Mouse (Mus musculus): Measurements from ENCODE around the gene Krtap4-2.
"Not testable (repeated sequence)": the region's sequence is repeated elsewhere in the genome, so short reads cannot be mapped to it uniquely, and the experiment has no call there.

Gene Krtap4-2

DNA sequence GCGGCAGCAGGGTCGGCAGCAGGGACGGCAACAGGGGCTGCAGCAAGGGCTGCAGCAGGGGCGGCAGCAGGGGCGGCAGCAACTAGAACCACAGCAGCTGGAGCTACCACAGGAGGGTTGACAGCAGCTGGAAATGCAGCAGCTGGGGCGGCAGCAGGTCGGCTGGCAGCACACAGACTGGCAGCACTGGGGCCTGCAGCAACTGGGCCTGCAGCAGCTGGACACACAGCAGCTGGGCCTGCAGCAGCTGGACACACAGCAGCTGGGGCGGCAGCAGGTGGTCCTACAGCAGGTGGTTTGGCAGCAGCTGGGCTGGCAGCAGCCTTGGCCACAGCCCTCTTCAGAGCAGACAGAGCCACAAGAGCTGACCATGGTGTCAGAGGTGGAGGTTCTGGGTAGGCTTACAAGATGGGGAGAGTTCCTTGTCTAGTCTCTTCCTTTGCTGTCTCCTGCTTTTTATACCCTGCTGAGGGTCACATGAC lies at the start of gene Krtap4-2:
Krtap4-2 (minus strand) TSS at position 432 of the 482 bp plus-strand sequence.
- no peak for DNase-seq (ENCODE audit: extremely low spot score, low spot score)

GRCm38 (mm10) chr11:99683481-99683880 lies 48.6 kb upstream of the Krtap4-2 start:
- no peak for DNase-seq (ENCODE audit: extremely low spot score, low spot score)

DNA sequence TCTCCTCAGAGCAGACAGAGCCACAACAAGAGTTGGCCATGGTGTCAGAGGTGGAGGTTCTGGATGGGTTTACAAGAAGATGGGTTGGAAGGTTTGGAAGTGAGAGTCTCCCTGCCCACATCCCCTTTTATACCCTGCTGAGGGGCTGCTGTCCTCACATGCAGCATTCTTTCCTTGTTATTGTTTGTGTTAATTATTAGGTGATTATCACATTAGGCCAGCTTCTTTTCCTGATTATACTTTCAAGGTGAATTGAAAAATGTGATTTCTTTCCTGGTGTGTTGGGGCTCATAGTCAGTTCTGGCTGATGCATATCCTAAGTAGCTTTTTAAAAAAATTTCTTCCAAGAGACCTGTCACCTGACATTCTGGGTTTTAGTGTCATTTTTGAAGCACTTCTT lies 31.0 kb upstream of the Krtap4-2 start, which contains the start of gene Krtap4-6:
Krtap4-6 (minus strand) TSS at position 101 of the 400 bp plus-strand sequence.
- no peak for DNase-seq (ENCODE audit: extremely low spot score, low spot score)

DNA sequence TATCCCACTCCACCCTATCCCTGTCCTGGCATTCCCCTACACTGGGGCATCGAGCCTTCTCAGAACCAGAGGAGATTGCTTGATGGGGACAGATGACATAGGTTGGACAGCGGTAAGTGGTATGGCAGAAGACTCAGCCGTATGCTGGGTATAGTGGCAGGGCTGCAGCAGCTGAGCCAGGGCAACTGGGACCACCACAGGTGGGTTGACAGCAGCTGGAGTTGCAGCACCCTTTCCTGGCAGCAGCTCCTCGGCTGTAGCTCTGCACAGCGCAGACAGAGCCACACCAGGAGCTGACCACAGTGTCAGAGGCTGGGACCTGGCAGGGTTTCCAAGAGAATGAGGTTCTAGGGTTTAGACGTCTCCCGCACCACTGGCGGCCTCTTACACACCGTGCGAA lies 27.9 kb upstream of the Krtap4-2 start:
- no peak for DNase-seq (ENCODE audit: extremely low spot score, low spot score)

- DNase-seq (ENCODE audit: extremely low spot score, low spot score), result no peak
Measured at GRCm38 (mm10) chr11:99659256-99659655, 24.4 kb upstream of the Krtap4-2 start.

- DNase-seq (ENCODE audit: extremely low spot score, low spot score), result not testable (repeated sequence)
Measured at GRCm38 (mm10) chr11:99658467-99659010, 23.7 kb upstream of the Krtap4-2 start, which contains the start of gene Gm11563. Gm11563 (minus strand) TSS chr11:99658960.

- no peak for DNase-seq (ENCODE audit: extremely low spot score, low spot score)
Measured at GRCm38 (mm10) chr11:99657051-99657450, 22.2 kb upstream of the Krtap4-2 start.

DNA sequence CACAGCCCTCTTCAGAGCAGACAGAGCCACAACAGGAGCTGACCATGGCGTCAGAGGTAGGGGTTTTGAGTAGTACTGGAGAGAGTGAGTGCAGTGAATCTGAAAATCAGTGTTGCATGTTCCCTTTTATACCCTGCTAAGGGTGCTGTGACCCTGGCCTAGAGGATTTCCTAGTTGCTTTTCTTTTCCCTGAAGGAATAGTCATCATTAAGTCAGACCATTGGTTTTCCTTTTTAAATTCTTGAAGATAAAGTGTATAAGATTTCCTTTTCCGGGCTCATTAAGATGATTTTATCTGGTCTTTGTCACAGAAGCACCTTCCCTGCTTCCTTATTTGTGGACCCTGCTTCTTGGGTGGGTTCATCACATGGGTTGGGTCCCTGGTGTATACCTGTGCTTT lies 15.3 kb upstream of the Krtap4-2 start, which contains the start of gene Gm11555:
Gm11555 (minus strand) TSS at position 101 of the 400 bp plus-strand sequence.
- DNase-seq (ENCODE audit: extremely low spot score, low spot score), result no peak

DNA sequence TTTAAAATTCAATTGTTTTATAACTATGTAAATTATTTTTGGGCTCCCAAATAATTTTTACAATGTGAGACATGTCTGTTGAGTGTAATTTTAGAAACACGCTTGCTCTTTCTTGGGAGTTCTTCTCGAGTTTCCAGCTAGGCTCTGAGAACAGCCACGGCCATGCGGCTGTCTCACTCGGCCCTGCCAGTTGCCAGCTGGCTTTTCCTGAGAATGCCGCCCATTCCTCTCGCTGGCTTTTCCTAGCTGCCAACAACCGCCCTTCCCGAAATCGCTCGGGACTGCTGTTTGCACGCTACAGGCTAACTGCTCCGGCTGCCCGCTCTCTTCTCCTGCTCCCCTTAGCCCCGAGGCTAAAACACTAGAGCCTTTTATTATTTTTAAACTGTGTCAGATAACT lies 11.6 kb upstream of the Krtap4-2 start:
- no peak for DNase-seq (ENCODE audit: extremely low spot score, low spot score)

GRCm38 (mm10) chr11:99644351-99644750 lies 9.5 kb upstream of the Krtap4-2 start:
- DNase-seq (ENCODE audit: extremely low spot score, low spot score), result no peak

DNA sequence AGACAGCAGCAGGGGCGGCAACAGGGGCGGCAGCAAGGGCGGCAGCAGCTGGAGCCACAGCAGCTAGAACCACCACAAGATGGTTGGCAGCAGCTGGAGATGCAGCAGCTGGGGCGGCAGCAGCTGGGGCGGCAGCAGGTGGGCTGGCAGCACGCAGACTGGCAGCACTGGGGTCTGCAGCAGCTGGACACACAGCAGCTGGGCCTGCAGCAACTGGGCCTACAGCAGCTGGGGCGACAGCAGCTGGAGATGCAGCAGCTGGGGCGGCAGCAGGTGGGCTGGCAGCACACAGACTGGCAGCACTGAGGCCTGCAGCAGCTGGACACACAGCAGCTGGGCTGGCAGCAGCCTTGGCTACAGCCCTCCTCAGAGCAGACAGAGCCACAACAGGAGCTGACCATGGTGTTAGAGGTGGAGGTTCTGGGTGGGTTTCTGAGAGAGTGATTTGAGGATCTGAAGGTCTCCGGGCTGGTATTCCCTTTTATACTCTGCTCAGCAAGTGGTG lies 8.8 kb upstream of the Krtap4-2 start, which contains the start of gene Krtap4-7:
Krtap4-7 (minus strand) TSS at position 455 of the 505 bp plus-strand sequence.
- DNase-seq (ENCODE audit: extremely low spot score, low spot score), result not testable (repeated sequence)

DNA sequence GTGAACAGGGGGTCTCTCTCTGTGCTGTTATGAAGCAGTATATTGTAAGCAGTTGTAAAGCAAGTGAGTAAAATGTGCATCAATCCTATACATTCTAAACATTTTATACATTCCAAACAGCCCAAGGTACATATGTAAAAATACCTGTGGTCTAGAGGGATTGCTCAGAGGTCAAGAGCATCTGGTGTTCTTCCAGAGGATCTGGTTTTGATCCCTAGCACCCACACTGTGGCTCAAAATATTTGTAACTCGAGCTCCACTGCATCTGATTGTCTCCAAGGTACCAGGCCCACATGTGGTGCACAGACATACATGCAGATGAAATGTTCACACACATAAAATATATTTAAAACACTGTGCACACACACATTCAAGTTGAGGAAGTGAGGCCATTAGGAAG lies 6.0 kb upstream of the Krtap4-2 start:
- no peak for DNase-seq (ENCODE audit: extremely low spot score, low spot score)

DNA sequence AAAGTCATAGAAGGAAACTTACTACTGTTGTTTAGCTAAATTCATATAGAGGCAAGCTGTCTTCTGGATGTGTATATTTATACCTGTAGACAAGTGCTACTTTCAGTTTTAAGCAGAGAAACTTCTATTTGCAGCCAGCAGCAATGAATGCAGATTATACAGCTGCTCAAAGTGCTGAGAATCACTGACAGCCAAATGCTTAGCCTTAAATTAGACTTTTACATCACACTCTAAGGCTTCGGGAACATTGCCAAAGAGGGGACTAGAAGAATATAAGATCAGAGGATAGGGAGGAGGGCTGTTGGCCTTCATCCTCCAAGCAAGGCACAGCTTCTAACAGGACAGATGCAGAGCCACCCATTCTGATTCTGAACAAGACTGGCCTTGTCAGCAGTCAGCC lies 2.2 kb upstream of the Krtap4-2 start:
- no peak for DNase-seq (ENCODE audit: extremely low spot score, low spot score)

DNA sequence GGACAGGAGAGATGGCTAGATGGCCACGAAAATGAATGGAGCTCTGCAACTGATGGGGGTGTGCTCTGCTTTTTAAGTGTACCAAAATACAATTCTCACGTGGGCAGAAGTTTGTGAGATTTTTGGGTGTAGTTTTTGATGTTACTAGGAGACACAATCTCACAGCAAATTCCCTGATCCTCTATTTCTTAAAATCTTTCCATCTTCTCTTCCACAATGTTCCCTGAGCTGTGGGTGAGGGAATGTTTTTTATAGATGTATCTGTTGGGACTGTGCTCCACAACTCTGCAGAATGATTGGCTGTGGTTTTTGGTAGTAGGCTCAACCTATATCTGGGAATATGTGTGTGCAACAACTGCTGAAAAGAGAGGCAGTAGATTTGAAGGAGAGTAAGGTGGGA lies 1.6 kb downstream of the Krtap4-2 start:
- DNase-seq (ENCODE audit: extremely low spot score, low spot score), result no peak

DNA sequence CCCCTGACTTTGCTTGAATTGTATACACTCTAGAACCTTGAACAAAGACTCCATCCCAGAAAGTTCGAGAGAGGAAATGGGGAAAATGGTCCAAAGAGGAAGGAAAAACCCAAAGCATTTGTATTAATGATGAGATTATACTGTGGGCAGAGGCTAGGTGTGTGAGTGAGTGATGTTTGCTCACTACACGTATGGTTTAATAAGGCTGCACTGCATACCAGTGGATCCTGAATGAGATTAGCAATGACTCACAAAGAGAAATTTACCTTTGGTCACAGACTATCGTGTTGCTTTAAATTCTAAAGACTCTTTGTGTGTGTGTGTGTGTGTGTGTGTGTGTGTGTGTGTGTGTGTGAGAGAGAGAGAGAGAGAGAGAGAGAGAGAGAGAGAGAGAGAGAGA lies 4.0 kb downstream of the Krtap4-2 start:
- DNase-seq (ENCODE audit: extremely low spot score, low spot score), result no peak

- DNase-seq (ENCODE audit: extremely low spot score, low spot score), result no peak
Measured at GRCm38 (mm10) chr11:99628138-99628537, 6.7 kb downstream of the Krtap4-2 start, which contains the start of gene Krtap4-1. Krtap4-1 (minus strand) TSS chr11:99628238.

DNA sequence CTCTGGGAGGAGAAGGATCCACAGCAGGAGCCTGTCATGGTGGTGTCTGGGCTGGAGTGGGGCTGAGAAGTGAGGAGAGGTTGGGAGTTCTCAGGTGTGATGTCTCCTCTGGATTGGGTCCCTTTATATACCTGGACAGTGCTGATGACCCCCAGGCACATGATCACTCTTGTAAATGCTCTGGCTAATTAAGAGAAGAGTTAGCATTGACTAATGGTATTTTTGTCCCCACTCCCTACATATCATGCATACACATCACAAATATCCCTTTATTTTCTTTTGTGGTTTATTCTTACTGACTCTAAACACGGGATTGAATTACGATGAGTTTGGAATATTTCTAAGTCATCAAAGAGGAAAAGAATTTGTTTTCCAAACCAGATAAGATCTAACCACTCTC lies 14.5 kb downstream of the Krtap4-2 start, which contains the start of gene Gm11562:
Gm11562 (minus strand) TSS at position 101 of the 400 bp plus-strand sequence.
- no peak for DNase-seq (ENCODE audit: extremely low spot score, low spot score)

DNA sequence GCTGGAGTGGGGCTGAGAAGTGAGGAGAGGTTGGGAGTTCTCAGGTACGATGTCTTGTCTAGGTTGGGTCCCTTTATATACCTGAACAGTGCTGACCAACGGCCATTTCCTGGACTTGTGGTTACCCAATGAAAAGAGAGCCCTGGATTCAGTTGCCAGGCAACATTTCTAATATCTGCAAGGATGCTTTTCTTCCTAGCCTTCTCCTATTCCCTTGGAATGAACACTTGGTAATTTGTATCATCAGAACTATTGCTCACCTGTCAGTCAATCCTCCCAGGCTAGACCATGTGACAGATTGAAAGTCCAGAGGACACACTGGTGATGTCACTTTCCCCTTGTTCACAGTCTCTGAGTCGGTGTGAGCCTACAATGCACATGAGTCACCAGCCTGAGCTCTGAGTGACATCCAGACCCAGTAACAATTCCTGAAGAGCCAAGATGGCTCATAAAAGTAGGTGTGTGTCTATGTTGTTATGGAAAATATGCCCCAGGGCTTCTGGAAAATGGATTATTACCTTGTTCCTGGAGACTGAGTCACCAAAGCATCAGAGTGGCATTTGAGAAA lies 20.0 kb downstream of the Krtap4-2 start, which contains the start of gene Krtap2-4:
Krtap2-4 (minus strand) TSS at position 51 of the 568 bp plus-strand sequence.
- no peak for DNase-seq (ENCODE audit: extremely low spot score, low spot score)

DNA sequence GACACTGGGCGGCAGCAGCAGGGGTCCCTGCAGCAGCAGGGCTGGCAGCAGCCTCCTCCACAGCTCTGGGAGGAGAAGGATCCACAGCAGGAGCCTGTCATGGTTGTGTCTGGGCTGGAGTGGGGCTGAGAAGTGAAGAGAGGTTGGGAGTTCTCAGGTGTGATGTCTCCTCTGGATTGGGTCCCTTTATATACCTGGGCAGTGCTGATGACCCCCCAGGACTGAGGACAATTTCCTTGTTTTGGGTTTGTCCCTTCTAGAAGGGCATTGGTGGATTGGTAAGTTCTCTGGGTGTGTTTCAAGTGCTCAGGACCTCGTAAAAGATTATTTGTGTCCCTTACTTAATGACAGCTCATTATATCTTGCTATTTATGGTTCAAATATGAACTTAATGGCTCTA lies 24.8 kb downstream of the Krtap4-2 start, which contains the start of gene Gm11937:
Gm11937 (minus strand) TSS at position 101 of the 400 bp plus-strand sequence.
- DNase-seq (ENCODE audit: extremely low spot score, low spot score), result not testable (repeated sequence)

- DNase-seq (ENCODE audit: extremely low spot score, low spot score), result no peak
Measured at GRCm38 (mm10) chr11:99609126-99609525, 25.8 kb downstream of the Krtap4-2 start.

- DNase-seq (ENCODE audit: extremely low spot score, low spot score), result not testable (repeated sequence)
Measured at GRCm38 (mm10) chr11:99603208-99603607, 31.7 kb downstream of the Krtap4-2 start, which contains the start of gene Gm11938. Gm11938 (minus strand) TSS chr11:99603308.

DNA sequence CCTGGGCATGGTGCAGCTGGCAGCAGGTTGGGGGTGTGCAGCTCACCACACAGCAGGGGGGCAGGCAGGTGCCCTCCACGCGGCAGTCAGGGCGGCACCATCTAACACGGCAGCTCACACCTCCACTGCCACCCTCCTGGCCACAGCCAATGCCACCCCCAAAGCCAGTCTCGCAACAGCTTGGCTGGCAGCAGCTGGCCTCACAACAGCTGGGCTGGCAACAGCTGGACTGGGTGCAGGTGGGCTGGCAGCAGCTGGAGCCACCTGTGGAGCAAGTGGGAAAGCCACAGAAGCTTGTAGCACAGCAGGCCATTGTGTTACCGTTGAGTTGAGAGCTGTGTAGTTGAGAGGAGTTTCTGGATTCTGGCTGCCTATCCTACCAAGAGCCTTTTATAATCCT lies 37.1 kb downstream of the Krtap4-2 start, which contains the start of gene Krtap9-3:
Krtap9-3 (minus strand) TSS at position 364 of the 400 bp plus-strand sequence.
- DNase-seq (ENCODE audit: extremely low spot score, low spot score), result not testable (repeated sequence)

All from neural tube, embryonic 10.5 days (tissue).